Mouse (Mus musculus) forebrain, postnatal 0 days (tissue): ENCODE data around the gene Olfr461. TPM values are rescaled to one million over a fixed set of nuclear protein-coding genes. Genes with fewer than 3 reads are reported as not detected.

ENCODE experiments used
- ATAC-seq: fragments of 200-750 bp; cut with Nextera tagmentation; 2 replicates; pipeline ENCODE4 v1.8.0; 2017; ENCODE audit warnings: mild to moderate bottlenecking, moderate library complexity
- DNase-seq: peaks from one replicate; pipeline ENCODE4 v3.0.0-alpha.2; 2015
- H3K27ac ChIP-seq: fragments of 300-500 bp; sonication (generic); 2 replicates; pipeline ENCODE4 v1.5.1; 2014; ENCODE audit warnings: low read depth, mild to moderate bottlenecking, antibody characterized with exemption, low read length, moderate library complexity, mixed read lengths
- H3K27me3 ChIP-seq: fragments of 300-500 bp; sonication (generic); 2 replicates; pipeline ENCODE4 v1.6.1; 2014; ENCODE audit warnings: mild to moderate bottlenecking, low read length, mixed read lengths; ENCODE audit not compliant: insufficient read depth
- H3K36me3 ChIP-seq: fragments of 300-500 bp; sonication (generic); 2 replicates; pipeline ENCODE4 v1.6.1; 2014; ENCODE audit warnings: mild to moderate bottlenecking, moderate library complexity; ENCODE audit not compliant: insufficient read depth
- H3K4me1 ChIP-seq: fragments of 300-500 bp; sonication (generic); 2 replicates; pipeline ENCODE4 v1.6.1; 2014; ENCODE audit warnings: antibody characterized with exemption; ENCODE audit not compliant: insufficient read depth
- H3K4me2 ChIP-seq: fragments of 300-500 bp; sonication (generic); 2 replicates; pipeline ENCODE4 v1.6.1; 2014; ENCODE audit warnings: low read depth, mild to moderate bottlenecking, moderate library complexity
- H3K4me3 ChIP-seq: fragments of 300-500 bp; sonication (generic); 2 replicates; pipeline ENCODE4 v1.5.1; 2014; ENCODE audit warnings: low read depth, low read length, mixed read lengths
- H3K9ac ChIP-seq: fragments of 300-500 bp; sonication (generic); 2 replicates; pipeline ENCODE4 v1.6.1; 2014; ENCODE audit warnings: mild to moderate bottlenecking
- H3K9me3 ChIP-seq: fragments of 300-500 bp; sonication (generic); 2 replicates; pipeline ENCODE4 v1.6.1; 2016; ENCODE audit warnings: low read length
- CTCF ChIP-seq: sonication (generic); IDR thresholded peaks from 2 replicates; pipeline ENCODE4 v1.5.1; 2016; ENCODE audit warnings: antibody characterized with exemption, control low read depth, low read depth
- WGBS: fragments of 180-500 bp; shearing (Covaris S2); extraction: QIAGEN DNeasy Blood & Tissue Kit; methylation state at CpG from one replicate; pipeline ENCODE4 v1.1.7; 2014; 5-methylcytosine and 5-hydroxymethylcytosine counted together
- polyA plus RNA-seq: library from polyadenylated mRNA; unstranded; fragments of >200 nt; fragmentation: Nextera tagmentation; extraction: Ambion mirVana; gene quantifications from 2 replicates; pipeline ENCODE4 v1.2.1, GENCODE M21; 2015
- total RNA-seq: library from RNA; depleted of rRNA; stranded (reverse); fragments of >200 nt; gene quantifications from 2 replicates; pipeline ENCODE4 v1.2.3, GENCODE M21; 2014; rRNA removed

The Olfr461 gene
- total and polyA plus RNA-seq, 2 experiments from 2014 or later, result 0.07 TPM; not detected in 1

DNA sequence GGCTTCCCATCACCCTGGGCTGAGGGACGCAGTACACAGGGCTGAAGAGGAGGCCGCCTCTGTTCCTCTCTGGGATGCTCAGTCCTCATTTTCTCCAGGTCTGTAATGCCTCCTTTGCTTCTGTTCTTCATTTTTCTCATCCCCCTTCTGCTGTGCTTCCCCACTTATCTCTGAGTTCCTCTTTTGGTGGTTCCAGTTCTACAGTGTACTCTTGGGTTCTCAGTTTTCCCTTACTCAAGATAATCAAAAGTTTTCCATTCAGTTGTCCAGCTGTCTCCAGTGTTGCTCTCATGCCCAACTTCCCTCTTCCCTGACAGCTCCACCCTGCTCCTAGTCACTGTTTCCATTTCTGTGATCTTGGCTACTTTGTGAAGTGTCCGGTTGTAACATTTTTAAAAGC lies 18.8 kb upstream of the Olfr461 start:
- ATAC-seq (no peak), DNase-seq (no peak)
- no peak for TF ChIP-seq CTCF
- no peak overlapping the region for H3K27ac ChIP-seq
- no peak overlapping the region for H3K4me3 ChIP-seq
- H3K27me3 ChIP-seq, result no peaks in the 10 kb centered on the region
- WGBS, result 90% methylated on average over 3 of the region's 3 CpGs
- no peaks in the 10 kb centered on the region for H3K9me3 ChIP-seq
- no peak overlapping the region for H3K9ac ChIP-seq
- no peaks in the 10 kb centered on the region for H3K36me3 ChIP-seq
- H3K4me2 ChIP-seq, result no peak overlapping the region
- H3K4me1 ChIP-seq, result no peaks in the 10 kb centered on the region

DNA sequence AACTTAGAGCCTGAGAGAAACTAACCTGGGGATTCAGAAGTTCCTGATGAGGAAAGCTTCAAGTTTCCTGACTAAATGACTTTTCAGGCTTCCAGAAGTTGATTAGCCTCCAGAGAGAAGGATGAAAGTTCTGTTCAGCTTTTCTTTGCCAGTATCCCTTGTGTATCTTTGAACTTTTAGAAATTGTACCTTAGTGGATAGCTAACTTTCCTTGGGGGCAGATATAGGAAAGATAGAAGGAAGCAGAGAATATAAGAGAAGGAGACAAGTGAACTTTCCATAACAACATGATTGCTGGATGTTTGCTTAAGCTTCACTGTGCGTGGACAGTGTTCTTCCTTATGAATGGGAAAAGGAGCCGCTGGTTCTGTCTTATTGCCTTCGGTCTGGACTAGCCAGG lies 14.3 kb upstream of the Olfr461 start, which contains the start of gene Olfr460:
Gene Olfr460 (plus strand): TSS at position 301 of the 400 bp plus-strand sequence.
- Histone ChIP-seq H3K36me3 (no peaks in the 10 kb centered on the region), H3K9me3 (no peaks in the 10 kb centered on the region), H3K27me3 (no peaks in the 10 kb centered on the region), H3K4me1 (no peaks in the 10 kb centered on the region), H3K9ac (no peak within 1 kb of the TSS), H3K4me3 (no peak within 1 kb of the TSS), H3K4me2 (no peak within 1 kb of the TSS), H3K27ac (no peak within 1 kb of the TSS)
- TF ChIP-seq CTCF, result no peak
- ATAC-seq (no peak), DNase-seq (no peak)
- WGBS, result 93% methylated on average over 3 of the region's 3 CpGs

DNA sequence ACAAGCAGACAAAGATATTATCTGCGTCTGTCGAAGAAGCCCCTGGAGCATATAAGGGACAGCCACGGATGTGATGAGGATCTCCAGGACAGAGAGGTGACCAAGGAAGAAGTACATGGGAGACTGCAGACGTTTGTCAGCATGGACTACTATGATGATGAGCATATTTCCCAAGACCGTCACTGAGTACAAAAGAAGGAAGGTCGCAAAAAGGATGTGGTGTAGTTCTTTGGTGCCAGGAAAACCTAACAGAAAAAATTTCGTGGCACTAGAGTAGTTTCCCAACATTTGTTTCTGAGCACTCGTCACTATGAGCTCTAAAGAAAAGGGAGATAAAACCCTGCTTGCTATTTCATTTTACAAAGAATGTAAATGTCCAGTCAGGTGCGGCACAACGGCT lies 10.2 kb downstream of the Olfr461 start:
- H3K9me3 ChIP-seq, result no peaks in the 10 kb centered on the region
- H3K4me2 ChIP-seq, result no peak overlapping the region
- H3K4me1 ChIP-seq, result no peaks in the 10 kb centered on the region
- no peaks in the 10 kb centered on the region for H3K27me3 ChIP-seq
- DNase-seq (no peak), ATAC-seq (no peak)
- no peaks in the 10 kb centered on the region for H3K36me3 ChIP-seq
- no peak overlapping the region for H3K27ac ChIP-seq
- H3K9ac ChIP-seq, result no peak overlapping the region
- no peak overlapping the region for H3K4me3 ChIP-seq
- WGBS, result 79% methylated on average over 10 of the region's 10 CpGs
- no peak for TF ChIP-seq CTCF

DNA sequence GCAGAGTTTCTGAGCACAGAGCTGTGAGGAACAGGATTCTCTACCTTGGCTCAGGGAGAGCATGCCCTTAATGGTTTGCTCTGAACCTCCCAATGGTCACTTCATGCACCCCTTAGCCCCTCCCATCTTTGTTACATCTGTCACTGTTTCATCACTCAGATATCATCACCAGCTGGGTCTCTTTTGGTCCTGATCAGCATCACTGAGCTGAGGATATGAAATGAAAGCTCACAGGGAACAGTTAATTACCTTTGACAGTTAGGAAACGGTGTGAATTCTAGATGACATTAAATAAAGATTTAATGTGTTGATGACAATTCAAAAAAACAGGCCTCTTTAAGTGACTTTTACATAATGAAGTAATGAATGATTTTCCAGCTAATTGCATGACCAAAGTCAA lies 35.4 kb downstream of the Olfr461 start, which contains the start of gene Prss37:
Gene Prss37 (minus strand): TSS at position 101 of the 400 bp plus-strand sequence.
- Histone ChIP-seq H3K9ac (no peak within 1 kb of the TSS), H3K4me3 (no peak within 1 kb of the TSS), H3K27ac (no peak within 1 kb of the TSS), H3K4me1 (no peaks in the 10 kb centered on the region), H3K4me2 (no peak within 1 kb of the TSS), H3K27me3 (no peaks in the 10 kb centered on the region), H3K36me3 (no peaks in the 10 kb centered on the region), H3K9me3 (no peaks in the 10 kb centered on the region)
- ATAC-seq (no peak), DNase-seq (no peak)
- TF ChIP-seq CTCF, result no peak
- 74% methylated on average over 1 of the region's 1 CpGs for WGBS

DNA sequence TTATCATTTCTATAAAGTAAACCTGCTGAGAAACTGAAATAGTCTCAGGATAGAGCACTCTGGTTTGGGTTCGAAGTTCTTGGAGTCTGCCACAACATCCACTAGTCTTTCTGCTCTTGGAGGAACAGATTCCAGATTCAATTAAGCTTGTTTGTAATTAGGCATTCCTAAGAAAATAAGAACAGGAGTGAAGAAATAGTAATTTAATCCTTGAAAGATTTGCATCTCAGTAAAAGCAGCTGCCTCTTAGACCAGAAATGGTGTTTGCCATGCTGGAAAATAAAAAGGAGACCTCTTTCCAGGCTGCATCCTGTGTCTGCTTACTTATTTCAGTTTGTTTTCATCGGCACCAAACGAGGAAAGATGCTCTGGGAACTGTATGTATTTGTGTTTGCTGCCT lies 61.6 kb downstream of the Olfr461 start, which contains the start of gene Tas2r108:
Gene Tas2r108 (plus strand): TSS at position 301 of the 400 bp plus-strand sequence.
- Histone ChIP-seq H3K36me3 (no peaks in the 10 kb centered on the region), H3K4me3 (no peak within 1 kb of the TSS), H3K27ac (no peak within 1 kb of the TSS), H3K4me2 (no peak within 1 kb of the TSS), H3K4me1 (no peaks in the 10 kb centered on the region), H3K9ac (no peak within 1 kb of the TSS), H3K27me3 (no peaks in the 10 kb centered on the region), H3K9me3 (no peaks in the 10 kb centered on the region)
- DNase-seq, result no peak
- 76% methylated on average over 3 of the region's 3 CpGs for WGBS
- no peak for ATAC-seq
- no peak for TF ChIP-seq CTCF

Other genes starting within 250 kb of the Olfr461 start
- 73.8 and 85.1 TPM in 2 replicates for gene Agk, start 229.9 kb downstream of the Olfr461 start, total RNA-seq
- gene Agk, start 229.9 kb downstream of the Olfr461 start, polyA plus RNA-seq, result 50.9 and 60.5 TPM in 2 replicates
- gene E330009J07Rik, start 118.9 kb downstream of the Olfr461 start, total RNA-seq, result 24.4 and 26.4 TPM in 2 replicates
- 6.7 and 10.2 TPM in 2 replicates for gene E330009J07Rik, start 118.9 kb downstream of the Olfr461 start, polyA plus RNA-seq
- gene Wee2, start 116.0 kb downstream of the Olfr461 start, total RNA-seq, result not detected in 2 replicates
- gene Wee2, start 116.0 kb downstream of the Olfr461 start, polyA plus RNA-seq, result 0.13 TPM in 2 replicates
- 25.3 and 29.9 TPM in 2 replicates for gene Ssbp1, start 83.7 kb downstream of the Olfr461 start, total RNA-seq
- gene Ssbp1, start 83.7 kb downstream of the Olfr461 start, polyA plus RNA-seq, result 77.2 and 83.1 TPM in 2 replicates
- 0.14 and 0.38 TPM in 2 replicates for gene Tas2r137, start 63.8 kb downstream of the Olfr461 start, total RNA-seq
- not detected in 2 replicates for gene Tas2r137, start 63.8 kb downstream of the Olfr461 start, polyA plus RNA-seq
- 1.8 TPM in 1 of 2 replicates, not detected in the other for gene Tas2r108, start 61.5 kb downstream of the Olfr461 start, total RNA-seq
- not detected in 2 replicates for gene Tas2r108, start 61.5 kb downstream of the Olfr461 start, polyA plus RNA-seq
- not detected in 2 replicates for gene Prss37, start 35.5 kb downstream of the Olfr461 start, total RNA-seq
- gene Prss37, start 35.5 kb downstream of the Olfr461 start, polyA plus RNA-seq, result not detected in 2 replicates
- gene Olfr460, start 14.4 kb upstream of the Olfr461 start, total RNA-seq, result not detected in 2 replicates
- gene Olfr460, start 14.4 kb upstream of the Olfr461 start, polyA plus RNA-seq, result not detected in 2 replicates
- gene Clec5a, start 30.8 kb upstream of the Olfr461 start, total RNA-seq, result 0.23 and 0.52 TPM in 2 replicates
- 0.88 and 1.0 TPM in 2 replicates for gene Clec5a, start 30.8 kb upstream of the Olfr461 start, polyA plus RNA-seq
- gene Tas2r138, start 58.3 kb upstream of the Olfr461 start, total RNA-seq, result not detected in 2 replicates
- not detected in 2 replicates for gene Tas2r138, start 58.3 kb upstream of the Olfr461 start, polyA plus RNA-seq
- 0.23 and 0.62 TPM in 2 replicates for gene Mgam, start 73.8 kb upstream of the Olfr461 start, total RNA-seq
- 0.05 and 0.21 TPM in 2 replicates for gene Mgam, start 73.8 kb upstream of the Olfr461 start, polyA plus RNA-seq